Mouse (Mus musculus) ES-Bruce4 (cell line): ENCODE results near the gene Mllt10.

Experiments used
- CTCF ChIP-seq: IDR thresholded peaks from one replicate; pipeline ENCODE4 v1.8.1; 2011; ENCODE audit warnings: low read depth, low read length
- EP300 ChIP-seq: IDR thresholded peaks from 2 replicates; pipeline ENCODE4 v1.6.1; 2011; ENCODE audit warnings: low read depth, low read length; ENCODE audit not compliant: insufficient read depth
- POLR2A ChIP-seq: IDR thresholded peaks from one replicate; pipeline ENCODE4 v1.8.1; 2011; ENCODE audit warnings: low read length; ENCODE audit not compliant: insufficient read depth

GRCm38 (mm10) chr2:18209211-18209823, 154.3 kb downstream of the Mllt10 start:
- no peak for TF ChIP-seq CTCF
- TF ChIP-seq EP300 = no peak
- TF ChIP-seq POLR2A = no peak
